Mouse (Mus musculus): ENCODE measurements around the gene Il2rb. TPM values are rescaled to one million over a fixed set of nuclear protein-coding genes. Genes with fewer than 3 reads are reported as not detected.

The Il2rb gene
- not detected in 2 replicates for polyA plus RNA-seq (2012; ENCODE audit: insufficient read depth, low replicate concordance)

GRCm38 (mm10) chr15:78494968-78495406 lies at the start of gene Il2rb:
Gene Il2rb (minus strand): TSS chr15:78495271.
- Histone ChIP-seq H3K4me1 (peaks cover 37% of the 10 kb centered on the region), H3K9me3 (peaks cover 2% of the 10 kb centered on the region; the same call in 1 of the 2 replicates), H3K27me3 (replicated peaks) (peaks cover 90% of the 10 kb centered on the region), H3K4me3 (replicated peaks) (no peak within 1 kb of the TSS), H3K36me3 (replicated peaks; ENCODE audit: low read length) (no peaks in the 10 kb centered on the region)
- TF ChIP-seq GATA1 (IDR thresholded peaks at IDR 0.05; ENCODE audit: borderline replicate concordance, low read length) (no peak), FLI1 (IDR thresholded peaks at IDR 0.05; ENCODE audit: low read length) (no peak)

- Histone ChIP-seq H3K4me1 (peaks cover 48% of the 10 kb centered on the region), H3K36me3 (replicated peaks; ENCODE audit: low read length) (no peaks in the 10 kb centered on the region), H3K27me3 (replicated peaks) (peaks cover 77% of the 10 kb centered on the region), H3K9me3 (no peaks in the 10 kb centered on the region; the same call in 1 of the 2 replicates), H3K4me3 (replicated peaks) (no peak within 1 kb of the TSS)
- TF ChIP-seq GATA1 (IDR thresholded peaks at IDR 0.05; ENCODE audit: borderline replicate concordance, low read length) = no peak
These were observed 49.5 kb upstream of the Il2rb start, which contains the start of gene Sstr3 for GRCm38 (mm10) chr15:78544561-78545001. Gene Sstr3 (minus strand): TSS chr15:78544685.

GRCm38 (mm10) chr15:78544041-78544440 lies 49.0 kb upstream of the Il2rb start:
- Histone ChIP-seq H3K36me3 (replicated peaks; ENCODE audit: low read length) (no peaks in the 10 kb centered on the region), H3K4me3 (replicated peaks) (no peak overlapping the region), H3K27me3 (replicated peaks) (peaks cover 80% of the 10 kb centered on the region), H3K9me3 (no peaks in the 10 kb centered on the region), H3K4me1 (peaks cover 43% of the 10 kb centered on the region)
- TF ChIP-seq FLI1 (IDR thresholded peaks at IDR 0.05; ENCODE audit: low read length) (no peak), GATA1 (IDR thresholded peaks at IDR 0.05; ENCODE audit: borderline replicate concordance, low read length) (no peak)

- TF ChIP-seq GATA1 (IDR thresholded peaks at IDR 0.05; ENCODE audit: borderline replicate concordance, low read length) = no peak
- no peak for TF ChIP-seq FLI1 (IDR thresholded peaks at IDR 0.05; ENCODE audit: low read length)
- no peaks in the 10 kb centered on the region for H3K9me3 ChIP-seq
- no peak overlapping the region for H3K4me3 ChIP-seq (replicated peaks)
- no peaks in the 10 kb centered on the region for H3K36me3 ChIP-seq (replicated peaks; ENCODE audit: low read length)
- peaks cover 32% of the 10 kb centered on the region for H3K4me1 ChIP-seq
- H3K27me3 ChIP-seq (replicated peaks) = peaks cover 92% of the 10 kb centered on the region
These were observed 47.8 kb upstream of the Il2rb start for GRCm38 (mm10) chr15:78542767-78543303.

GRCm38 (mm10) chr15:78542098-78542766 lies 47.2 kb upstream of the Il2rb start:
- TF ChIP-seq GATA1 (IDR thresholded peaks at IDR 0.05; ENCODE audit: borderline replicate concordance, low read length) (no peak), FLI1 (IDR thresholded peaks at IDR 0.05; ENCODE audit: low read length) (no peak)
- no peaks in the 10 kb centered on the region for H3K9me3 ChIP-seq
- peaks cover 98% of the 10 kb centered on the region for H3K27me3 ChIP-seq (replicated peaks)
- H3K36me3 ChIP-seq (replicated peaks; ENCODE audit: low read length) = no peaks in the 10 kb centered on the region
- H3K4me3 ChIP-seq (replicated peaks) = no peak overlapping the region
- H3K4me1 ChIP-seq = peaks cover 28% of the 10 kb centered on the region; the same call in 1 of the 2 replicates

GRCm38 (mm10) chr15:78541606-78542005 lies 46.5 kb upstream of the Il2rb start:
- Histone ChIP-seq H3K4me3 (replicated peaks) (no peak overlapping the region), H3K9me3 (no peaks in the 10 kb centered on the region), H3K27me3 (replicated peaks) (peaks cover 97% of the 10 kb centered on the region), H3K36me3 (replicated peaks; ENCODE audit: low read length) (no peaks in the 10 kb centered on the region), H3K4me1 (peaks cover 32% of the 10 kb centered on the region)
- TF ChIP-seq GATA1 (IDR thresholded peaks at IDR 0.05; ENCODE audit: borderline replicate concordance, low read length) = no peak
- no peak for TF ChIP-seq FLI1 (IDR thresholded peaks at IDR 0.05; ENCODE audit: low read length)

GRCm38 (mm10) chr15:78541036-78541435 lies 46.0 kb upstream of the Il2rb start:
- TF ChIP-seq GATA1 (IDR thresholded peaks at IDR 0.05; ENCODE audit: borderline replicate concordance, low read length) = no peak
- peaks cover 98% of the 10 kb centered on the region for H3K27me3 ChIP-seq (replicated peaks)

GRCm38 (mm10) chr15:78535723-78536421 lies 40.8 kb upstream of the Il2rb start:
- no peaks in the 10 kb centered on the region for H3K36me3 ChIP-seq (replicated peaks; ENCODE audit: low read length)
- no peaks in the 10 kb centered on the region for H3K9me3 ChIP-seq
- peaks cover 30% of the 10 kb centered on the region for H3K4me1 ChIP-seq
- TF ChIP-seq GATA1 (IDR thresholded peaks at IDR 0.05; ENCODE audit: borderline replicate concordance, low read length) (no peak), FLI1 (IDR thresholded peaks at IDR 0.05; ENCODE audit: low read length) (no peak)
- no peak overlapping the region for H3K4me3 ChIP-seq (replicated peaks)
- H3K27me3 ChIP-seq (replicated peaks) = peaks cover 74% of the 10 kb centered on the region

More at GRCm38 (mm10) chr15:78541036-78541435, 46.0 kb upstream of the Il2rb start:
- Histone ChIP-seq H3K36me3 (replicated peaks; ENCODE audit: low read length) (no peaks in the 10 kb centered on the region), H3K4me3 (replicated peaks) (no peak overlapping the region), H3K4me1 (peaks cover 35% of the 10 kb centered on the region), H3K9me3 (no peaks in the 10 kb centered on the region)

- no peaks in the 10 kb centered on the region for H3K9me3 ChIP-seq
- H3K27me3 ChIP-seq (replicated peaks) = peaks cover 49% of the 10 kb centered on the region
- H3K36me3 ChIP-seq (replicated peaks; ENCODE audit: low read length) = no peaks in the 10 kb centered on the region
- H3K4me3 ChIP-seq (replicated peaks) = no peak overlapping the region
- peaks cover 51% of the 10 kb centered on the region for H3K4me1 ChIP-seq
- no peak for TF ChIP-seq FLI1 (IDR thresholded peaks at IDR 0.05; ENCODE audit: low read length)
- no peak for TF ChIP-seq GATA1 (IDR thresholded peaks at IDR 0.05; ENCODE audit: borderline replicate concordance, low read length)
These were observed 38.3 kb upstream of the Il2rb start for GRCm38 (mm10) chr15:78533346-78533835.

Measured in megakaryocyte, embryonic 14.5 days (primary cell).